Mouse (Mus musculus): ENCODE measurements around the gene Tspan13. TPM values are rescaled to one million over a fixed set of nuclear protein-coding genes. Genes with fewer than 3 reads are reported as not detected.
A peak's percentile ranks its signal among the peaks of the same experiment; 100 is the strongest.

Gene Tspan13
- polyA plus RNA-seq, 1 experiment, result 157 TPM

DNA sequence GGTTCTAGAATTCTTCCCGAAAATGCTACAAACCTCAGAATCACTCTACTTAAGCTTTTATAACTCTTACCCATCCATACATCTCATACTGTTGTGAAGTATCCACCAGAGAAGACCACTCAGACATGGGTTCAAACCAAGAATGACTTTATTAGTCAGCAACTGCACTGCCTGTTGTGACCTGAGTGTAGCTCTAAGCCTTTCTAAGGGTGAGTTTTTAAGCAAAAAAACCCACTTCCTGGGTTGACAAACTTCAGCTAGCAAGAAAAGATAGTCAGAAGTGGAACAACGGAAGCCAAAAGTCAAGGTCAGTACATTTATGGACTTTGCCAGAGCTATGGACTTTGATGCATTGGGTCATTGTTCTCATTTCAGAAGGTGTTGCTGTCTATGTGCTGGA, 25.2 kb upstream of the Tspan13 start:
- 94% methylated on average over 2 of the region's 2 CpGs for WGBS
- H3K4me1 ChIP-seq (ENCODE audit: control insufficient read depth, insufficient read depth, low read length), result no peaks in the 10 kb centered on the region
- no peak for TF ChIP-seq CTCF (IDR thresholded peaks at IDR 0.05; ENCODE audit: borderline replicate concordance, insufficient read depth, low read depth, low read length)
- no peak for TF ChIP-seq POLR2A (IDR thresholded peaks at IDR 0.05; ENCODE audit: borderline replicate concordance, insufficient read depth, low read length)
- H3K27me3 ChIP-seq (ENCODE audit: control insufficient read depth, insufficient read depth, low read length), result no peaks in the 10 kb centered on the region
- no peak overlapping the region for H3K27ac ChIP-seq (ENCODE audit: insufficient read depth, low read length)
- no peak overlapping the region for H3K4me3 ChIP-seq (replicated peaks; ENCODE audit: insufficient read depth, low read depth, low read length)
- DNase-seq, result no peak

DNA sequence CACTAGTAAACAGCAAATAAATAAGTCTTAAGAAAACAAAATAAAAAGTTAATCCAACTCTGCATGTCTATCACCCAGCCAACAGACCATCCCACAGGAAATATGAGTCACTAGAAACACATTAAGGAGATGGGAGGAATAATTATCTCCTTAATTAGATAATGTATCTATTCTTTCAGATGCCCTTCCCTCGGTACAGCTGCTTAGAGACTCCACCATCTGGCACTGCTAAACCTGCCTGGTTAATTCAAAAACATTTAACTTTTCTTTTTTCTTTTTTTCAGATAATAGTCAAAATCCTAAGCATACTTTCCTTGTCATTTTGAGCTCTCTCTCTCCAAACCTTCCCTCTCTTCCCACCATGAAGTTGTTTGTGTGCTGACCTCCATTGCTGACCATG, 23.6 kb upstream of the Tspan13 start:
- WGBS, result 79% methylated on average over 1 of the region's 1 CpGs
- H3K27me3 ChIP-seq (ENCODE audit: control insufficient read depth, insufficient read depth, low read length), result no peaks in the 10 kb centered on the region
- H3K27ac ChIP-seq (ENCODE audit: insufficient read depth, low read length), result no peak overlapping the region

DNA sequence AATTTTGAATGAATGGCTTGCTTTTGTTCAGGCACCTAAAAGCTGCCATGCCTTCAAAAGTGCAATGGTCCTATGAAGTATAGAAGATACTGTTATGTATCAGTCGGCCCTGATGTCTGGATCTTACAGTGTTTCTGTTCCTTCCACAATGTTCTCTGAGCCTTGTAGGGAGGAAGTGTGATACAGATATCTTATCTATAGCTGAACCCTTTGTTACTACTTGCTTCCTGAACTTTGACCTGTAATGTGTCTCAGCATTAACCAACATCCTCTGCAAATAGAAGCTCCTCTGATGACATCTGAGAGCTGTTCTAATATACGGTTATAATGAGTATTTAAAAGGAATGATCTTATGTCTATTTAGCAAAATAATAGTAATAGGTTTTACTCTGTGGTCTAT, 15.4 kb upstream of the Tspan13 start:
- Histone ChIP-seq H3K4me1 (ENCODE audit: control insufficient read depth, insufficient read depth, low read length) (no peaks in the 10 kb centered on the region), H3K27me3 (ENCODE audit: control insufficient read depth, insufficient read depth, low read length) (no peaks in the 10 kb centered on the region), H3K27ac (ENCODE audit: insufficient read depth, low read length) (no peak overlapping the region), H3K4me3 (replicated peaks; ENCODE audit: insufficient read depth, low read depth, low read length) (no peak overlapping the region)
- no peak for TF ChIP-seq CTCF (IDR thresholded peaks at IDR 0.05; ENCODE audit: borderline replicate concordance, insufficient read depth, low read depth, low read length)
- no peak for TF ChIP-seq POLR2A (IDR thresholded peaks at IDR 0.05; ENCODE audit: borderline replicate concordance, insufficient read depth, low read length)
- DNase-seq, result no peak
- 90% methylated on average over 2 of the region's 2 CpGs for WGBS

More for the DNA sequence above, 23.6 kb upstream of the Tspan13 start:
- TF ChIP-seq CTCF (IDR thresholded peaks at IDR 0.05; ENCODE audit: borderline replicate concordance, insufficient read depth, low read depth, low read length) (no peak), POLR2A (IDR thresholded peaks at IDR 0.05; ENCODE audit: borderline replicate concordance, insufficient read depth, low read length) (no peak)
- H3K4me1 ChIP-seq (ENCODE audit: control insufficient read depth, insufficient read depth, low read length), result no peaks in the 10 kb centered on the region
- DNase-seq, result no peak
- H3K4me3 ChIP-seq (replicated peaks; ENCODE audit: insufficient read depth, low read depth, low read length), result no peak overlapping the region

DNA sequence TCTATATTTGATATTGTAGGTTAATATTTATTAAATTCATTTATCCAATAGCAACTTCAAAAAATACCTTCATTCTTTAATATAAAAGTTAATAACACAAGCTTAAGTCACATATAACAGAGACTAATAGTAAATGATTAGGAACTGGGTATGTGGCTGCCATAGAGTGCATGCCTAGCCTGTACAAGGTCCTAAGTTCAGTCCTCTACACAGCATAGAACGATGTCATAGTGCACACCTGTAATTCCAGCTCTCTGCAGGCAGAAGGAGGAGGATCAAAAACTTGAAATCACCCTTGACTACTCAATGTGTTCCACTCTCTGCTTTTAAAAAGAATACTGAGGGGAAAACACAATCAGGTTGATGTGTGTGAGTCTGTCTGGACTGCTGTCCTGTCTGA, 8.0 kb upstream of the Tspan13 start:
- 78% methylated on average over 1 of the region's 1 CpGs for WGBS
- Histone ChIP-seq H3K4me1 (ENCODE audit: control insufficient read depth, insufficient read depth, low read length) (no peaks in the 10 kb centered on the region), H3K27me3 (ENCODE audit: control insufficient read depth, insufficient read depth, low read length) (no peaks in the 10 kb centered on the region), H3K27ac (ENCODE audit: insufficient read depth, low read length) (no peak overlapping the region), H3K4me3 (replicated peaks; ENCODE audit: insufficient read depth, low read depth, low read length) (no peak overlapping the region)
- TF ChIP-seq CTCF (IDR thresholded peaks at IDR 0.05; ENCODE audit: borderline replicate concordance, insufficient read depth, low read depth, low read length) (no peak), POLR2A (IDR thresholded peaks at IDR 0.05; ENCODE audit: borderline replicate concordance, insufficient read depth, low read length) (no peak)
- DNase-seq, result no peak

DNA sequence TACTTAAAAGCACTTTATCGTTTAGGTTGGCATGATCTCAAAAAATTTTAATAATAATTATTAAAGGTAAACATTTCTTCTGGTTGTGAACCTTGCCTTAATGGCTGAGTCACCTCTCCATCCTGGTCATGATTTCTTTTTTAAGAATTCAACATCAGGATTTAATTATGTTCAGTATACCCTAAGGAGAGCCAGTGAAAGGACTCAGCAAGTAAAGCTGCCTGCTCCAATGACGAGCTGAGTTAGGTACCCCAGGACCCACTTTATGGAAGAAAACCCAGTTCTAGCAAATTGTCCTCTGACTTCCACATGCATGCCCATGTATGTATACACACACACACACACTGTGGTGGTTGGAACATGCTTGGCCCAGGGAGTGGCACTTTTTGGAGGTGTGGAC, 5.3 kb upstream of the Tspan13 start:
- H3K27ac ChIP-seq (ENCODE audit: insufficient read depth, low read length), result no peak overlapping the region
- TF ChIP-seq POLR2A (IDR thresholded peaks at IDR 0.05; ENCODE audit: borderline replicate concordance, insufficient read depth, low read length), result no peak
- TF ChIP-seq CTCF (IDR thresholded peaks at IDR 0.05; ENCODE audit: borderline replicate concordance, insufficient read depth, low read depth, low read length), result no peak
- H3K27me3 ChIP-seq (ENCODE audit: control insufficient read depth, insufficient read depth, low read length), result no peaks in the 10 kb centered on the region
- 87% methylated on average over 2 of the region's 2 CpGs for WGBS
- H3K4me1 ChIP-seq (ENCODE audit: control insufficient read depth, insufficient read depth, low read length), result no peaks in the 10 kb centered on the region
- no peak overlapping the region for H3K4me3 ChIP-seq (replicated peaks; ENCODE audit: insufficient read depth, low read depth, low read length)
- no peak for DNase-seq

DNA sequence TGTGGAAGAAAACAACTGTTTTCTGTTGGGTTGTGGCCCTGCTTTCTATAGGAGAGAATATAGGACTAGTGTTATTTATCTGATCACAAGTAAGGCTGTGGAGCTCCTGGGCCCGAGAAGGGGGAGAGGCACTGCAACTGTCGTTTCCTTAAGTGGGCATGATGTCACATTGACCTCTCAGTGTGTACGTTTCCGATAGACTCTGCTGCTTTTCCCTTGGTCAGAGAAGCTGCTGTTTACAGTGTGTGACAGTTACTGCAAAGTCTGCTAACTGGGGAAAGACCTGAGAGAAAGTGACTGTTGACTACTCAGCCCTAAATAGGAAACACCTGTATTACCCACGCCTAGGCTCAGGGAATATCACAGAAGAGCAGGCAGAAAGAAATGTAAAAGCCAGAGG, 3.9 kb upstream of the Tspan13 start:
- Histone ChIP-seq H3K4me3 (replicated peaks; ENCODE audit: insufficient read depth, low read depth, low read length) (no peak overlapping the region), H3K27ac (ENCODE audit: insufficient read depth, low read length) (no peak overlapping the region), H3K27me3 (ENCODE audit: control insufficient read depth, insufficient read depth, low read length) (no peaks in the 10 kb centered on the region), H3K4me1 (ENCODE audit: control insufficient read depth, insufficient read depth, low read length) (no peaks in the 10 kb centered on the region)
- TF ChIP-seq POLR2A (IDR thresholded peaks at IDR 0.05; ENCODE audit: borderline replicate concordance, insufficient read depth, low read length) (no peak), CTCF (IDR thresholded peaks at IDR 0.05; ENCODE audit: borderline replicate concordance, insufficient read depth, low read depth, low read length) (no peak)
- no peak for DNase-seq
- WGBS, result 69% methylated on average over 5 of the region's 5 CpGs

DNA sequence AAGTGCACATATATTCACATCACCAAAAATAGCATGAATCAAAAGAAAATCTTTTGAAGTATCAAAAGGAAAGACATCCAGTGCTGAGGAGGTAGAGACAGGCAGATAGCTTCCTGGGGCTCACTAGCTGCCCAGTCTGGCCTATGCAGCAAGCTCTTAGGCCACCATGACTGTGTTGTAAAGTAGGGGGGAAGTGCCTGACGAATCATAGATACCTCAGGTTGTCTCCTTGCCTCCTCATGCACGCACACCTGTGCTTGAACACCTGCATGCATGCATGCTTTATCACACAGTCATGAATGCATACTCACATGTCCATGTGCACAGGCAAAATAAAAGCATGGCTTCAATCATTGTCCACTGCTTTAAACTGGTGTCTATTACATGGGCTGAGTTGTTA, 2.4 kb upstream of the Tspan13 start:
- no peak for DNase-seq
- Histone ChIP-seq H3K4me3 (replicated peaks; ENCODE audit: insufficient read depth, low read depth, low read length) (no peak overlapping the region), H3K27ac (ENCODE audit: insufficient read depth, low read length) (no peak overlapping the region), H3K27me3 (ENCODE audit: control insufficient read depth, insufficient read depth, low read length) (no peaks in the 10 kb centered on the region), H3K4me1 (ENCODE audit: control insufficient read depth, insufficient read depth, low read length) (no peaks in the 10 kb centered on the region; the same call in 1 of the 2 replicates)
- 84% methylated on average over 2 of the region's 2 CpGs for WGBS
- TF ChIP-seq POLR2A (IDR thresholded peaks at IDR 0.05; ENCODE audit: borderline replicate concordance, insufficient read depth, low read length), result no peak

DNA sequence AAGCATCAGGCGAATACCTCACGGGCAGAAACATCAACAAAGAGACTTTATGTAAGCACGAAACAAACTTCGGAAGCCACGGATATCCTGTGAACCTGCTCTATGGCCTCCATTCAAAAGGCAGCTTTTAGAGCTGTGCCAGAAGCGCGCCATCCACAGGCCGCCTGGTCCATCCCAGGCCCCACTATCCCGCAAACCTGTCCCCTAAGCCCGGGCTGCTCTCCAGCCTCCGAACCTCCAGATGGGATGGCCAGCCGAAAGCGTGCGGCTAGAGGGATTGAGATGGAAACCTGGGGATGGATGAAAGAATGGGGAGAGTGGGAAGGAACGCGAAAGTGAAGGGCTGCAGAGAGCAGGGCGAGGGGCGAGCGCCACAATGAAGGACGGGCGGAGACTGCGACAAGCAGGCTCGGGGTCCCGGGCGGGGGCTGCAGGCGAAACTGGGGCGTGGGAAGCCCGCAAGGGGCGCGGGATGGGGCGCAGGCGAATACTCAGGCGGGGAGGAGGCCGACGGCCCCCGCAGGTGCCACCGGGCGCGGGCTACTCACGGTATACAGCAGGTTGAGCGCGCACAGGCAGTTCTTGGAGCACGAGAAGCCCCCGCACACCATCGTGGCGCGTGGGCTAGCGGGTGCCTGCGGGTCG, 475 bp downstream of the Tspan13 start:
- Histone ChIP-seq H3K27ac (ENCODE audit: insufficient read depth, low read length) (peak overlapping the region; percentile 22), H3K4me1 (ENCODE audit: control insufficient read depth, insufficient read depth, low read length) (no peaks in the 10 kb centered on the region; the same call in 1 of the 2 replicates)
- 1% methylated on average over 50 of the region's 50 CpGs for whole genome bisulfite sequencing

More for the DNA sequence above, 475 bp downstream of the Tspan13 start:
- Histone ChIP-seq H3K27me3 (ENCODE audit: control insufficient read depth, insufficient read depth, low read length) (no peaks in the 10 kb centered on the region), H3K4me3 (replicated peaks; ENCODE audit: insufficient read depth, low read depth, low read length) (peak overlapping the region; percentile 55)
- TF ChIP-seq CTCF (IDR thresholded peaks at IDR 0.05; ENCODE audit: borderline replicate concordance, insufficient read depth, low read depth, low read length), result peak; percentile 20; the same call in 1 of the 2 replicates
- no peak for TF ChIP-seq POLR2A (IDR thresholded peaks at IDR 0.05; ENCODE audit: borderline replicate concordance, insufficient read depth, low read length)
- peak; percentile 84 for DNase-seq

Measured in cerebellum, adult 2 months (tissue).